Mouse (Mus musculus) CD4-positive, CD25-positive, alpha-beta regulatory T cell, adult 4 months (primary cell): ENCODE results near the gene Gm17660. TPM values are rescaled to one million over a fixed set of nuclear protein-coding genes. Genes with fewer than 3 reads are reported as not detected.
"Not testable (repeated sequence)": the region's sequence is repeated elsewhere in the genome, so short reads cannot be mapped to it uniquely, and the experiment has no call there.

Source experiments
- ATAC-seq: one replicate; pipeline ENCODE4 v1.8.0; 2017
- polyA plus RNA-seq, 2 experiments: library from polyadenylated mRNA; unstranded; fragments of 100-300 nt; shearing (Covaris generic); gene quantifications; one replicate each; pipeline ENCODE4 v1.2.1; 2017

Gm17660 gene
- polyA plus RNA-seq, 2 experiments from 2014 or later: not detected

GRCm38 (mm10) chr5:104039154-104039932 is 38.1 kb downstream of the Gm17660 start:
- ATAC-seq: no peak

- ATAC-seq: no peak
Measured at GRCm38 (mm10) chr5:104036686-104037085, 40.7 kb downstream of the Gm17660 start.

- no peak for ATAC-seq
Measured at GRCm38 (mm10) chr5:104035824-104036223, 41.6 kb downstream of the Gm17660 start.

GRCm38 (mm10) chr5:104035066-104035465 is 42.3 kb downstream of the Gm17660 start:
- no peak for ATAC-seq

GRCm38 (mm10) chr5:104032434-104033097 is 44.8 kb downstream of the Gm17660 start:
- ATAC-seq: no peak

- ATAC-seq: no peak
Measured at GRCm38 (mm10) chr5:104025245-104025854, 52.1 kb downstream of the Gm17660 start.

GRCm38 (mm10) chr5:104024762-104025161 is 52.6 kb downstream of the Gm17660 start:
- no peak for ATAC-seq

GRCm38 (mm10) chr5:104024193-104024592 is 53.2 kb downstream of the Gm17660 start:
- not testable (repeated sequence) for ATAC-seq

- ATAC-seq: no peak
Measured at GRCm38 (mm10) chr5:104023289-104024020, 54.0 kb downstream of the Gm17660 start.

- ATAC-seq: no peak
Measured at GRCm38 (mm10) chr5:104022558-104022957, 54.9 kb downstream of the Gm17660 start.

- peak; percentile 78 for ATAC-seq
Measured at GRCm38 (mm10) chr5:104021597-104022378, 55.6 kb downstream of the Gm17660 start, which contains the start of gene Hsd17b11. Gene Hsd17b11, minus strand, starts transcription at chr5:104021919.

Other genes starting within 250 kb of the Gm17660 start
- 1 to 10 TPM in 1 of 2 experiments, under 1 TPM in 1; 0.77 to 1.0 TPM for gene Klhl8, start 166.3 kb downstream of the Gm17660 start, polyA plus RNA-seq
- not detected for gene Hsd17b13, start 100.2 kb downstream of the Gm17660 start, polyA plus RNA-seq
- gene Hsd17b11, start 55.7 kb downstream of the Gm17660 start, polyA plus RNA-seq: 1 to 10 TPM; 4.3 to 5.2 TPM
- gene Nudt9, start 31.3 kb downstream of the Gm17660 start, polyA plus RNA-seq: 10 to 100 TPM; 13.5 to 22.6 TPM
- gene Sparcl1, start 36.1 kb upstream of the Gm17660 start, polyA plus RNA-seq: not detected
- gene Dspp, start 93.1 kb upstream of the Gm17660 start, polyA plus RNA-seq: not detected
- not detected for gene Dmp1, start 125.0 kb upstream of the Gm17660 start, polyA plus RNA-seq
- not detected for gene Ibsp, start 221.6 kb upstream of the Gm17660 start, polyA plus RNA-seq
- not detected for gene Mepe, start 247.7 kb upstream of the Gm17660 start, polyA plus RNA-seq